Mouse (Mus musculus) heart, embryonic 10.5 days (tissue): ENCODE measurements at regions not wholly inside any gene's neighbourhood (a gene's known extent, or its start where the extent isn't known, plus 50 kb on each side); places are given as distances from the start of the nearest gene placed in this dataset.

Source experiments
- DNase-seq: peaks from one replicate; pipeline ENCODE4 v3.0.0-alpha.2; 2017; ENCODE audit warnings: low spot score
- H3K27ac ChIP-seq: fragments of 300-500 bp; sonication (generic); 2 replicates; pipeline ENCODE4 v1.5.1; 2016; ENCODE audit warnings: mild to moderate bottlenecking
- H3K27me3 ChIP-seq: fragments of 300-500 bp; sonication (generic); 2 replicates; pipeline ENCODE4 v1.6.1; 2016; ENCODE audit warnings: mild to moderate bottlenecking; ENCODE audit not compliant: poor library complexity, insufficient read depth, severe bottlenecking
- H3K36me3 ChIP-seq: fragments of 300-500 bp; sonication (generic); 2 replicates; pipeline ENCODE4 v1.6.1; 2016; ENCODE audit warnings: mild to moderate bottlenecking, moderate library complexity
- H3K4me1 ChIP-seq: fragments of 300-500 bp; sonication (generic); 2 replicates; pipeline ENCODE4 v1.6.1; 2016; ENCODE audit warnings: mild to moderate bottlenecking
- H3K4me3 ChIP-seq: fragments of 300-500 bp; sonication (generic); 2 replicates; pipeline ENCODE4 v1.5.1; 2016; ENCODE audit warnings: mild to moderate bottlenecking, moderate library complexity
- H3K9me3 ChIP-seq: fragments of 300-500 bp; sonication (generic); 2 replicates; pipeline ENCODE4 v1.6.1; 2016; ENCODE audit warnings: mild to moderate bottlenecking, moderate library complexity
- WGBS: fragments of 180-500 bp; shearing (Covaris S2); methylation state at CpG from one replicate; pipeline ENCODE4 v1.1.7; 2016; 5-methylcytosine and 5-hydroxymethylcytosine counted together

- Histone ChIP-seq H3K27me3 (peaks cover 71% of the 10 kb centered on the region), H3K4me3 (no peak overlapping the region), H3K4me1 (peaks cover 4% of the 10 kb centered on the region), H3K27ac (no peak overlapping the region), H3K9me3 (no peaks in the 10 kb centered on the region), H3K36me3 (no peaks in the 10 kb centered on the region)
- WGBS, result 69% methylated on average over 13 of the region's 13 CpGs
- DNase-seq, result no peak
Observed at GRCm38 (mm10) chr17:85805726-85806359, 117.8 kb upstream of the Six2 start.

GRCm38 (mm10) chr17:85804631-85805030 lies 116.6 kb upstream of the Six2 start:
- Histone ChIP-seq H3K27ac (no peak overlapping the region), H3K27me3 (peaks cover 80% of the 10 kb centered on the region), H3K4me3 (no peak overlapping the region), H3K9me3 (no peaks in the 10 kb centered on the region), H3K4me1 (peaks cover 16% of the 10 kb centered on the region), H3K36me3 (no peaks in the 10 kb centered on the region)
- DNase-seq, result no peak
- 60% methylated on average over 4 of the region's 4 CpGs for WGBS

GRCm38 (mm10) chr17:85801734-85802133 lies 113.7 kb upstream of the Six2 start:
- DNase-seq, result no peak
- Histone ChIP-seq H3K4me3 (no peak overlapping the region), H3K9me3 (no peaks in the 10 kb centered on the region), H3K27me3 (peaks cover 97% of the 10 kb centered on the region), H3K4me1 (peaks cover 21% of the 10 kb centered on the region), H3K36me3 (no peaks in the 10 kb centered on the region), H3K27ac (no peak overlapping the region)
- WGBS, result 83% methylated on average over 8 of the region's 8 CpGs

GRCm38 (mm10) chr17:85801079-85801605 lies 113.1 kb upstream of the Six2 start:
- DNase-seq, result no peak
- H3K27ac ChIP-seq, result no peak overlapping the region
- peak overlapping the region; percentile 64; the same call in 1 of the 2 replicates for H3K4me3 ChIP-seq
- peaks cover 21% of the 10 kb centered on the region for H3K4me1 ChIP-seq
- H3K27me3 ChIP-seq, result peaks cover 92% of the 10 kb centered on the region
- 32% methylated on average over 14 of the region's 14 CpGs for WGBS
- no peaks in the 10 kb centered on the region for H3K9me3 ChIP-seq
- H3K36me3 ChIP-seq, result no peaks in the 10 kb centered on the region

GRCm38 (mm10) chr17:85800357-85801078 lies 112.4 kb upstream of the Six2 start:
- WGBS, result 2% methylated on average over 44 of the region's 44 CpGs

GRCm38 (mm10) chr17:85799865-85800356 lies 111.8 kb upstream of the Six2 start:
- Histone ChIP-seq H3K27me3 (peaks cover 88% of the 10 kb centered on the region), H3K27ac (peak overlapping the region; percentile 67), H3K9me3 (no peaks in the 10 kb centered on the region), H3K4me3 (peak overlapping the region; percentile 64), H3K4me1 (peaks cover 21% of the 10 kb centered on the region), H3K36me3 (no peaks in the 10 kb centered on the region)
- no peak for DNase-seq
- WGBS, result under 1% methylated on average over 34 of the region's 34 CpGs

More at GRCm38 (mm10) chr17:85800357-85801078, 112.4 kb upstream of the Six2 start:
- Histone ChIP-seq H3K4me1 (peaks cover 21% of the 10 kb centered on the region), H3K9me3 (no peaks in the 10 kb centered on the region), H3K36me3 (no peaks in the 10 kb centered on the region), H3K4me3 (peak overlapping the region; percentile 64), H3K27ac (peak overlapping the region; percentile 67), H3K27me3 (peaks cover 91% of the 10 kb centered on the region)
- DNase-seq, result peak; percentile 79

- peaks cover 21% of the 10 kb centered on the region for H3K4me1 ChIP-seq
- 1% methylated on average over 22 of the region's 22 CpGs for WGBS
- no peaks in the 10 kb centered on the region for H3K9me3 ChIP-seq
- no peaks in the 10 kb centered on the region for H3K36me3 ChIP-seq
- peak overlapping the region; percentile 67 for H3K27ac ChIP-seq
- H3K27me3 ChIP-seq, result peaks cover 88% of the 10 kb centered on the region
- no peak for DNase-seq
- H3K4me3 ChIP-seq, result peak overlapping the region; percentile 64
Observed at GRCm38 (mm10) chr17:85799081-85799864, 111.2 kb upstream of the Six2 start.

GRCm38 (mm10) chr17:85797755-85798154 lies 109.7 kb upstream of the Six2 start:
- no peaks in the 10 kb centered on the region for H3K9me3 ChIP-seq
- WGBS, result 70% methylated on average over 5 of the region's 5 CpGs
- H3K4me3 ChIP-seq, result no peak overlapping the region
- H3K36me3 ChIP-seq, result no peaks in the 10 kb centered on the region
- DNase-seq, result no peak
- no peak overlapping the region for H3K27ac ChIP-seq
- peaks cover 84% of the 10 kb centered on the region for H3K27me3 ChIP-seq
- peaks cover 21% of the 10 kb centered on the region for H3K4me1 ChIP-seq

- no peaks in the 10 kb centered on the region for H3K36me3 ChIP-seq
- H3K4me1 ChIP-seq, result peaks cover 17% of the 10 kb centered on the region
- WGBS, result 48% methylated on average over 5 of the region's 5 CpGs
- H3K27ac ChIP-seq, result no peak overlapping the region
- no peaks in the 10 kb centered on the region for H3K9me3 ChIP-seq
- H3K4me3 ChIP-seq, result no peak overlapping the region
- peaks cover 75% of the 10 kb centered on the region for H3K27me3 ChIP-seq
- no peak for DNase-seq
Observed at GRCm38 (mm10) chr17:85795820-85796219, 107.7 kb upstream of the Six2 start.

- Histone ChIP-seq H3K4me1 (peaks cover 9% of the 10 kb centered on the region; the same call in 1 of the 2 replicates), H3K27ac (0 out of 2 replicates have a peak overlapping the region, but pooled peaks have one; percentile 3), H3K9me3 (no peaks in the 10 kb centered on the region), H3K36me3 (no peaks in the 10 kb centered on the region), H3K4me3 (no peak overlapping the region), H3K27me3 (peaks cover 47% of the 10 kb centered on the region; the same call in 1 of the 2 replicates)
- 61% methylated on average over 13 of the region's 13 CpGs for WGBS
- no peak for DNase-seq
Observed at GRCm38 (mm10) chr17:85785625-85786294, 97.7 kb upstream of the Six2 start.

GRCm38 (mm10) chr17:85780477-85780876 lies 92.4 kb upstream of the Six2 start:
- no peaks in the 10 kb centered on the region for H3K36me3 ChIP-seq
- DNase-seq, result no peak
- H3K4me3 ChIP-seq, result no peak overlapping the region
- H3K4me1 ChIP-seq, result 0 out of 2 replicates have a peak, but pooled peaks cover under 1% of the 10 kb centered on the region
- no peaks in the 10 kb centered on the region for H3K9me3 ChIP-seq
- WGBS, result 66% methylated on average over 10 of the region's 10 CpGs
- H3K27ac ChIP-seq, result no peak overlapping the region
- H3K27me3 ChIP-seq, result peaks cover 55% of the 10 kb centered on the region

GRCm38 (mm10) chr17:85776876-85777275 lies 88.8 kb upstream of the Six2 start:
- H3K27me3 ChIP-seq, result peaks cover 66% of the 10 kb centered on the region
- no peak overlapping the region for H3K27ac ChIP-seq

More at GRCm38 (mm10) chr17:85776876-85777275, 88.8 kb upstream of the Six2 start:
- DNase-seq, result no peak
- WGBS, result 80% methylated on average over 3 of the region's 3 CpGs
- Histone ChIP-seq H3K36me3 (no peaks in the 10 kb centered on the region), H3K4me3 (no peak overlapping the region), H3K4me1 (0 out of 2 replicates have a peak, but pooled peaks cover 4% of the 10 kb centered on the region), H3K9me3 (no peaks in the 10 kb centered on the region)
